Mouse (Mus musculus) heart, embryonic 13.5 days (tissue): Measurements from ENCODE around the gene Prpf8. TPM values are rescaled to one million over a fixed set of nuclear protein-coding genes. Genes with fewer than 3 reads are reported as not detected.

ENCODE experiments used
- ATAC-seq: fragments of 200-750 bp; cut with Nextera tagmentation; 2 replicates; pipeline ENCODE4 v1.8.0; 2017; ENCODE audit warnings: moderate TSS enrichment; ENCODE audit not compliant: insufficient number of reproducible peaks, low FRiP score, low TSS enrichment; ENCODE audit errors: extremely low read depth
- H3K27ac ChIP-seq: fragments of 300-500 bp; sonication (generic); replicated peaks from 2 replicates; pipeline ENCODE4 v1.5.1; 2015; ENCODE audit warnings: moderate library complexity, mild to moderate bottlenecking, inconsistent platforms
- H3K27me3 ChIP-seq: fragments of 300-500 bp; sonication (generic); replicated peaks from 2 replicates; pipeline ENCODE4 v1.6.1; 2015; ENCODE audit warnings: mild to moderate bottlenecking, inconsistent platforms
- H3K36me3 ChIP-seq: fragments of 300-500 bp; sonication (generic); 2 replicates; pipeline ENCODE4 v1.6.1; 2015; ENCODE audit warnings: mild to moderate bottlenecking, inconsistent platforms
- H3K4me1 ChIP-seq: fragments of 300-500 bp; sonication (generic); 2 replicates; pipeline ENCODE4 v1.6.1; 2015; ENCODE audit warnings: inconsistent platforms
- H3K4me2 ChIP-seq: fragments of 300-500 bp; sonication (generic); 2 replicates; pipeline ENCODE4 v1.6.1; 2015; ENCODE audit warnings: inconsistent platforms, mild to moderate bottlenecking, moderate library complexity
- H3K4me3 ChIP-seq: fragments of 300-500 bp; sonication (generic); 2 replicates; pipeline ENCODE4 v1.5.1; 2015; ENCODE audit warnings: moderate library complexity, mild to moderate bottlenecking, inconsistent platforms
- H3K9ac ChIP-seq: fragments of 300-500 bp; sonication (generic); 2 replicates; pipeline ENCODE4 v1.6.1; 2015; ENCODE audit warnings: inconsistent platforms, mild to moderate bottlenecking, moderate library complexity
- H3K9me3 ChIP-seq: fragments of 300-500 bp; sonication (generic); 2 replicates; pipeline ENCODE4 v1.6.1; 2016; ENCODE audit warnings: inconsistent platforms
- WGBS: fragments of 180-500 bp; shearing (Covaris S2); methylation state at CpG from one replicate; pipeline ENCODE4 v1.1.7; 2015; ENCODE audit warnings: mixed read lengths; 5-methylcytosine and 5-hydroxymethylcytosine counted together
- polyA plus RNA-seq: library from polyadenylated mRNA; unstranded; fragments of >200 nt; fragmentation: Nextera tagmentation; extraction: Ambion mirVana; gene quantifications from 2 replicates; pipeline ENCODE4 v1.2.1, GENCODE M21; 2015

Gene Prpf8
- polyA plus RNA-seq, 1 experiment from 2014 or later: 32.1 TPM

DNA sequence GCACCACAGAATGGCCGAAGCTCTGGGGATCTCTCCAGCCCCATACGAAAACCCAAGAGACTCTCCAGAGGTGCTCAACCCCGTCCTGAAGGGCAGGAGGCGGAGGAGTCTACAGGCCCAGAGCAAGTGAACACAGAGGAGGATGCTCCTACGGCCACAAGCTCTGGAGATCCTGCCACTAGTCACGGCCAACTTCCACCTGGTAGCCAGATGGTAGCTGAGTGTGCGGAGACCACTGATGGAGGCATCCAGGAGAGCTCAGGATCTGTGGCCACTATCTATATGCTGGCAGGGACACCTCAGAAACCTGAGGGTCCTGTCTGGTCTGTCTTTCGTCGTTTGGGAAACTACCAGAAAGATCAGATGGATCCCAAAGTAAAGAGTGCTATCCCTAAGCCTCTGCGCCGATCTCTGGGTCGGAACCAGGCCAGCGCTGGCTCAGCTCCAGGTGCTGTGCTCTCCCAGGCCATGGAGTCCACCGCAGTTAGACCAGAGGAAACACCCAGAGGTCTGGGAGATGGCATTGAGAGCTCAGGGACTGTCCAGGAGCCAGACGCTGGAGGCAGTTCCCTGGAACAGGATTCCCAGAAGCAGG, 39.0 kb downstream of the Prpf8 start:
- H3K27ac ChIP-seq: no peak overlapping the region
- 0 out of 2 replicates have a peak, but pooled peaks cover 6% of the 10 kb centered on the region for H3K36me3 ChIP-seq
- 81% methylated on average over 15 of the region's 15 CpGs for WGBS
- ATAC-seq: no peak
- peaks cover 10% of the 10 kb centered on the region; the same call in 1 of the 2 replicates for H3K27me3 ChIP-seq
- no peak overlapping the region for H3K4me2 ChIP-seq
- H3K4me1 ChIP-seq: no peaks in the 10 kb centered on the region
- no peaks in the 10 kb centered on the region for H3K9me3 ChIP-seq
- H3K9ac ChIP-seq: no peak overlapping the region
- H3K4me3 ChIP-seq: no peak overlapping the region

DNA sequence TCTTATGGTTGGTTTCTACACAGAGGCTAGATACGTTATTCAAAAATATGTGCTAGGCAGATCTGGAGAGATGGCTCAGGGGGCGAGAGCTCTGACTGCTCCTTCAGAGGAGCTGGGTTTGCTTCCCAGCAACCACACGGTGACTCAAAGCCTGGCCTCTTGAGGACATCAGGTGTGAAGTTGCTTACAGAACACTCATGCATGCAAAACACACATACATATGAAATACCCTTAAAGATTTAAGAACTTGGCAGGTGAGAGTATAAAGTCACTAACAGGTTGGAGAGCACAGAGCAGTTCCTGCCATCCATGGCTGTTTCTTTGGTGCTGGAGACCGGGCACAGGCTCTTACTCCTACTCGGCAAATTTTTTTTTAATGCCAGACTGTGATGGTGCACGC, 40.3 kb downstream of the Prpf8 start:
- Histone ChIP-seq H3K9me3 (no peaks in the 10 kb centered on the region), H3K27me3 (peaks cover 10% of the 10 kb centered on the region; the same call in 1 of the 2 replicates), H3K4me2 (no peak overlapping the region), H3K4me3 (no peak overlapping the region), H3K9ac (no peak overlapping the region), H3K4me1 (peaks cover 3% of the 10 kb centered on the region; the same call in 1 of the 2 replicates), H3K27ac (no peak overlapping the region), H3K36me3 (0 out of 2 replicates have a peak, but pooled peaks cover 6% of the 10 kb centered on the region)
- no peak for ATAC-seq
- 82% methylated on average over 6 of the region's 6 CpGs for whole genome bisulfite sequencing

DNA sequence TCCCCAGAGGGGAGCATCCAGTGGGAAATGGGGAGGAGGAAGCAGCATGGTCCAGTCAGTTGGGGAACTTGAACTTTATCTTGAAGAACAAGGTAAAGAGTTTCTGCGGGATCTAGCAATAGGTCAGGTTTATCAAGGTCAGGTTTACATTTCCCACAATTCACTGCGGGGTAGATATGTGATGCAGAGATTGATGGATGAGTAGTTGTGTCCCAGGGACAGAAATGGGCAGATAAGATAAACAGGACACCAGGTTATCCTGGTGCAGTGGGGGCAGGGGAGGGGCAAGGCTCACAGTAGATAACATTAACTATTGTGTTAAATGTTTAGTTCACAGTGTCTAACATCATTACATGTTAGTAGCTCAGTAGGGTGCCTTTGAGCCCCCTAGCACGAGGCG, 43.2 kb downstream of the Prpf8 start:
- Histone ChIP-seq H3K27me3 (peaks cover 21% of the 10 kb centered on the region; the same call in 1 of the 2 replicates), H3K4me2 (no peak overlapping the region), H3K4me3 (no peak overlapping the region), H3K4me1 (peaks cover 18% of the 10 kb centered on the region), H3K9ac (no peak overlapping the region), H3K9me3 (no peaks in the 10 kb centered on the region), H3K27ac (no peak overlapping the region), H3K36me3 (0 out of 2 replicates have a peak, but pooled peaks cover 2% of the 10 kb centered on the region)
- no peak for ATAC-seq
- 36% methylated on average over 4 of the region's 4 CpGs for WGBS

DNA sequence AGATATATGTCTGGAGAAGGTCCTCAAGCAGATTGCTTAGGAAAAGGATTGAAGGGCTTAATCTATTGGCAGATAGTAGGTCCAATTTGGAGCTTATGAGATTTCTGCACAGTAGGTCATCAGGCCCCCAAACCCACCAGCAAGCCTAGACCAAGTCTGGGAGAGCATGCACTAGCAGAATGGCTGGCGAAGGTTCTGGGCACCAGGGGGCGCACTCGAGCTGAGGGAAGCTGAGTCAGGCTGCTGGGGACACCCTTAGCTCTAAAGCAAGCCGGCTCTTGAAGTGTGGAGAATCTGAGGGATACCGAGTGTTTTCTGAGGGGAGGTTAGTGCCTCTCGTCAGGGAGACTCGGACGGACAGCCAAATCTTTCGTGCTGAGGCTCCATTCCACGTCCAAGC, 43.7 kb downstream of the Prpf8 start:
- no peaks in the 10 kb centered on the region for H3K9me3 ChIP-seq
- H3K9ac ChIP-seq: peak overlapping the region; percentile 84
- H3K36me3 ChIP-seq: 0 out of 2 replicates have a peak, but pooled peaks cover 2% of the 10 kb centered on the region
- H3K4me2 ChIP-seq: peak overlapping the region; percentile 100
- peak overlapping the region; percentile 46; the same call in 1 of the 2 replicates for H3K27ac ChIP-seq
- peaks cover 24% of the 10 kb centered on the region for H3K4me1 ChIP-seq
- WGBS: under 1% methylated on average over 10 of the region's 10 CpGs
- peaks cover 18% of the 10 kb centered on the region; the same call in 1 of the 2 replicates for H3K27me3 ChIP-seq
- H3K4me3 ChIP-seq: peak overlapping the region; percentile 70
- ATAC-seq: peak; percentile 40; the same call in 1 of the 2 replicates

DNA sequence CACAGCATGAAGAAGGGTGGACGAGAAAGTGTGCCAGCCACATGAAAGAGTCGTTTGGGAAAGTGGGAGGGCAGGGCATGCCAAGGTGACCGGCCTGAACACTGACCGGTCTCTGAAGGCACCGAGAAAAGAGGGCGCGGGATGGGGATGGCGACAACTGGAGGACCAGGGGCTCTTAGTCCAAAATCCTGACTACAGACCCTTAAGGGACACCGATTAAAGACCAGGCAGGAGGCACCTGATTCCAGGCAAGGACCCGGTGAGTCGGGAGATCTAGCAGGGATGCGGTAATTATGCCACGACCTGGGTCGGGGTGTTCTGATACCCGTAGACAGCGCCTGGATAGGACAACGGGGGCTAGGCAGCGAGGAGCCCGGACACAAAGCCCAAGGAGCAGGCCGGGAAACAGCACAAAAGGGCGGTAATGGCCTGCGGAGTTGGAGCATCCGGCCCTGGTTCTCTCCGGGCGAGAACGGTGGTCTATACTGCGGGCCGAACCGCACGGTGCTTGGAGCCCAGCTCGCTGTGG, 44.3 kb downstream of the Prpf8 start:
- peak overlapping the region; percentile 84 for H3K9ac ChIP-seq
- peak overlapping the region; percentile 100 for H3K4me2 ChIP-seq
- H3K4me3 ChIP-seq: peak overlapping the region; percentile 70
- under 1% methylated on average over 31 of the region's 31 CpGs for WGBS
- H3K9me3 ChIP-seq: no peaks in the 10 kb centered on the region
- H3K27me3 ChIP-seq: 0 out of 2 replicates have a peak, but pooled peaks cover 15% of the 10 kb centered on the region
- H3K36me3 ChIP-seq: 0 out of 2 replicates have a peak, but pooled peaks cover 2% of the 10 kb centered on the region
- H3K27ac ChIP-seq: peak overlapping the region; percentile 46
- H3K4me1 ChIP-seq: peaks cover 26% of the 10 kb centered on the region
- 0 out of 2 replicates have a peak, but pooled peaks have one; percentile 20 for ATAC-seq

DNA sequence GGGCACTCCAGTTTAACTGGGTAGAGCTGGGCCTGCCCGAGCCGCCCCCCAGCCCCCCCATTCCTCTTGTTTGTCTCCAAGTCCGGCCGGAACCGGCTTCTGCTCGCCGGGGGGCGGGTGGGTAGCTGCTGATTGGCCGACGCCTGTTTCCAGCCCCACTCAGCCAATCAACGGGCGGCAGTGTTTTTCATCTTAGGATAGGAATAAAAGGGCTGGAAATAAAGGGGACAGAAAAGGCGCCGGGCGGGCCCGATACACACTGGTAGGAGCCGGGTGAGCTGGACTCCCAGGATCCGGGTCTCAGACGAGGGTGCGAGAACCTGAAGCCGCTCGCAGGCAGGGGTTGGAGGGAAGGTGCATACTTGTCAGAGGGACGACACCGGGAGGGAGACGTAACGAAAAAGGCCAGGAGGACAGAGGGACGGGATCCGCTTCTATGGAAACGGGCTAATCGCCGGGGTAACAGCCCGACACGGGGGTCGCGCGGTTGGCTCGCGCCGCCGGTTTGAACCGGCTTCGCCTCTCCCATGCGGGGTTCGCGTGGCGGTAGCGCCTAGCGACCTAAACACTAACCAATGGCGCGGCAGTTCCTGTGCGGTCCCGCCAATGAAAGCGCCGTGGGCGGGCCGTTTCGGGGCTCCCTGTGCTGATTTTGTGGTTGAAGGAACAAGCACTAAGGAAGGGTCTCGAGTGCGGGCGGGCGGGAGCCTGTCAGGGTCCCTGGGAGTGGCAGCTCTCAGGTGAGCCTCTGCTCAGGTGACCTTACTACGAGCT, 45.0 kb downstream of the Prpf8 start, which contains the start of gene Slc43a2:
Gene Slc43a2, plus strand, starts transcription at position 226 of the 774 bp plus-strand sequence.
- under 1% methylated on average over 62 of the region's 62 CpGs for WGBS
- peak within 1 kb of the TSS; percentile 70 for H3K4me3 ChIP-seq
- peak; percentile 73; the same call in 1 of the 2 replicates for ATAC-seq
- H3K4me1 ChIP-seq: peaks cover 26% of the 10 kb centered on the region
- H3K9me3 ChIP-seq: no peaks in the 10 kb centered on the region
- H3K27ac ChIP-seq: peak within 1 kb of the TSS; percentile 75
- H3K27me3 ChIP-seq: 0 out of 2 replicates have a peak, but pooled peaks cover 15% of the 10 kb centered on the region
- H3K36me3 ChIP-seq: no peaks in the 10 kb centered on the region
- H3K4me2 ChIP-seq: peak within 1 kb of the TSS; percentile 100
- H3K9ac ChIP-seq: peak within 1 kb of the TSS; percentile 84

DNA sequence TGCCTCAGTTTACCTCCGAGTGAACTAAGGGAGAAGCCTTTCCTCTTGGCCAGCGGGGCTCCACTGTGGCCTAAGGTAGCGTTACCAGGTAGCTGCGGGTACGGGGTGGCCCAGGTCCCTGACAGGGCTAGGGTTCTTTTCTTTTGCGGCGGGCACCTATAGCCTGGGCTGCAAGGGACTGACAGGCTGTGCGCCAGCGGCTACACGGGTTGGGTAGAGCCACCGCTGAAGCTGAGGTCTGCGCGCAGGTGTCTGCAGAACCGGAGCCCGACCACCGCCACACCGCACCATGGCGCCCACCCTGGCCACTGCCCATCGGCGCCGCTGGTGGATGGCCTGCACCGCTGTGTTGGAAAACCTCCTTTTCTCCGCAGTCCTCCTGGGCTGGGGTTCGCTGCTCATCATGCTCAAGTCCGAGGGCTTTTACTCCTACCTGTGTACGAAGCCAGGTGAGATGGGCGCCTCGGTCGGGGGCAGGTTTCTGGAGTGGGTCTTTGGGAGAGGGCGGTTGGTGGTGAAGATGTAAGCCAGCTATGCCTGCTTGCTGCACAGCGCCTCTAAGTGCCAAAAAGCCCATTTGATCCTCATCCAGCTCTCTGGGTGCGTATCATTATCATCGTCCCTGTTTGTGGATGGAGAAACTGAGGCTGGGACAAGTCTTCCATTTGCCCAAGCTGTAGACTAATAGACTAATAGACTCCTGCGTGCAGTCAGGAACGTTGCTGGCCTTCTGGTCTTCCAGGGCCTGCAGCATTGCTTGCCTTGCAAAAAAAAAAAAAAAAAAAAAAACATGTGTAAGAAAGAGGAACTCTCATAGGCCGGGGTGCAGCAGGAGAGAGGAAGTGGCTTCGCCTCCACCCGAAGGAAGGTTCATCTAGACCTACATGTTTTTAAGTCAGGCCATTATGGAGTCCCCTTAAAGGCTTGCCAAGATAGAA, 46.0 kb downstream of the Prpf8 start:
- peak overlapping the region; percentile 75 for H3K27ac ChIP-seq
- WGBS: 15% methylated on average over 38 of the region's 38 CpGs

DNA sequence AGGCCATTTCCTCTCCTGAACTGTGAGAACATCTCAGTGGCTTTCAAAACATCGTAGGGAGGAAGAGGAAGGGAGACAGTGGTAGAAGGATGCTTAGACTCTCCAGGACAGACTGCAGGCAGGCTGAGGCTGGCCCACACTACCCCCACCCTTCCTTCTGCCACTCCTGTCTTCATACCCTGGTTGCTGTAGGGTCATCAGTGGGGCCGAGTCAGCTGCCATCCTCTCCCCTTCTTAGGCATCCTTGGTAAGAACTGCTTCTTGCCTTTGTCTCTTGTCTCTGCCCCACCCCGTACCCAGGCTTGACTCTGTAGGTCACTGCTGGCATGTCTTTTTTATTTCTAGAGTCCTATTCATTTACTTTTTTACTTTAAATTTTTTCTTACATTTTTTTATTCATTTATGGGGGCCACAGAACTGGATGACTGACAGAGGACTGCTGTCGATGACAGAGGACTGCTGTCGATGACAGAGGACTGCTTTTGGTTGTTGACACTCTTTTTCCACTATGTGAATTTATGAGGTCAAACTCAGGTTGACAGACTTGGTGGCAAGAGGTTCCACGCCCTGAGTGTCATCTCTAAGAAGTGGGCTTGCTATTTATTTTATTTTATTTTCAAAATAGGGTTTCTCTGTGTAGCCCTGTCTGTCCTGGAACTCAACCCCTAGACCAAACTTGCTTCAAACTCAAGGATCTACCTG, 46.8 kb downstream of the Prpf8 start:
- no peak overlapping the region for H3K4me3 ChIP-seq

More for the DNA sequence above, 46.0 kb downstream of the Prpf8 start:
- ATAC-seq: no peak
- Histone ChIP-seq H3K9me3 (no peaks in the 10 kb centered on the region), H3K4me2 (peak overlapping the region; percentile 100), H3K4me3 (peak overlapping the region; percentile 70), H3K9ac (peak overlapping the region; percentile 84), H3K4me1 (peaks cover 31% of the 10 kb centered on the region), H3K36me3 (no peaks in the 10 kb centered on the region), H3K27me3 (0 out of 2 replicates have a peak, but pooled peaks cover 15% of the 10 kb centered on the region)

DNA sequence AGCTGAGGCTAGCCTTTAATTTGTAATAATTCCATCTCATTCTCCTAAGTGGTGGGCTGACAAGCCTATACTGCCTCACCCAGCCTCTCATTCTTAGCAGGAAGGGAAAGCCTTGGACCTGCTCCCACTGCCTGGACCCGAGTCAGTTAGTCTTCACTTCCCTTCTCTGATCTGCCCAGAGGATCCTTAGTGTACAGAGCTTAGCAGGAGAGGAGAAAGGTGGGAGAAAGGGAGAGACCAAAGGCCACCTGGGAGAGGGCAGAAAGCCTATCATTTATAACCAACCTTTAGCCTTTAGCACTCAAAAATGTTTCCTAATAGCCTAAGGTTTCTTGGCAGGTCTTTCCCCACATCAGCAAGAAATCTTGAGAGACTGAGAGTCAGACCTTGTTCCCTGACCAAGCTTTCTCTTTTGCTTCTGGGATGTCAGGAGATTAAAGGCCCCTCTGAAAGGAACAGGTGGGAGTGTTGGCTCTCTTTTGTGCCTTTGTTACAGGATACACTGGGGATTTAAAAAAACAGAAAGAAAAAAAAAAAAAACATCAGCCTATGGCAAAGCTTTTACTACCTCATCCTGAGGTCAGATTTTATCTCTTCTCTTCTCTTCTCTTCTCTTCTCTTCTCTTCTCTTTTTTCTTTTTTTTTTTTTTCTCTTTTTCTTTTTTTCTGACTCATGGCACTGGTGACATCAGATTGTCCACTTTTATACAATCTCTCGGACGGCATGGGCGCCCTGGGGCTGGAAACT, 47.8 kb downstream of the Prpf8 start:
- 0 out of 2 replicates have a peak, but pooled peaks cover 12% of the 10 kb centered on the region for H3K27me3 ChIP-seq
- WGBS: 48% methylated on average over 4 of the region's 4 CpGs
- peak overlapping the region; percentile 40; the same call in 1 of the 2 replicates for H3K27ac ChIP-seq
- no peaks in the 10 kb centered on the region for H3K9me3 ChIP-seq
- no peak for ATAC-seq
- H3K4me2 ChIP-seq: peak overlapping the region; percentile 43
- peak overlapping the region; percentile 61 for H3K9ac ChIP-seq
- no peak overlapping the region for H3K4me3 ChIP-seq
- no peaks in the 10 kb centered on the region for H3K36me3 ChIP-seq
- H3K4me1 ChIP-seq: peaks cover 46% of the 10 kb centered on the region

More for the DNA sequence above, 46.8 kb downstream of the Prpf8 start:
- Histone ChIP-seq H3K27me3 (0 out of 2 replicates have a peak, but pooled peaks cover 15% of the 10 kb centered on the region), H3K9ac (no peak overlapping the region), H3K4me1 (peaks cover 40% of the 10 kb centered on the region), H3K36me3 (no peaks in the 10 kb centered on the region), H3K4me2 (peak overlapping the region; percentile 100), H3K27ac (0 out of 2 replicates have a peak overlapping the region, but pooled peaks have one; percentile 21), H3K9me3 (no peaks in the 10 kb centered on the region)
- no peak for ATAC-seq
- WGBS: 58% methylated on average over 6 of the region's 6 CpGs
